Mouse (Mus musculus) ZHBTc4 (cell line): ENCODE measurements at regions not wholly inside any gene's neighbourhood (a gene's known extent, or its start where the extent isn't known, plus 50 kb on each side); places are given as distances from the start of the nearest gene placed in this dataset.
A peak's percentile ranks its signal among the peaks of the same experiment; 100 is the strongest.

Experiments used
- DNase-seq: peaks from one replicate; pipeline ENCODE4 v3.0.0-alpha.2; 2011; ENCODE audit warnings: low read depth, low spot score

DNA sequence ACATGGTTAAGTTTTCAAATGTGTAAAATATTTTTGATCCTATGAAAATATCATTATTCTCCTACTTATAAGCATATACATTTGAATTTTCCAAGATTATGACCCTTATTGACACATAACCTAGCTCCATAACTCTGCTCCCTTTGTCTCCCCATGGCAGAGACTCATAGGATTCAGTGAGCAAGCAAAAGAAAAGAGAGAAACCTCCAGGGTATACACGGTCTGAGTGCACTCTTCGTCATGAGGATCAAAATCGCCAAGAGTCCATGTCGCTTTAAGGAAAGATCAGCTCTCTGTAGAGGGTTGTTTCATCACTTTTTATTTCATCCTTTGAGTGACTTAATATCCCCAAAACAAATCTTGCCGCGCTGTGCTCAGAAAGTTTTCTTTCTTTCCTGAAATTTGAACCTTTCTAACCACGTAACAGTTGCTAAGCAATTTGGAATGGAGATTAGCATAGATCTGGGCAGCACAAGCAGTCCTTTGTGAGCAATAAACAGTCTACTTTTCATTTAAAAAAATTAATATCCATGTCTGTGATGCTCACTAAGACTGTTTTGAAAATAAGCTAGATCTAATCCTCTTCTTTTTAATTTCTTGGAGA lies 1158.0 kb downstream of the A830018L16Rik start:
- no peak for DNase-seq

- DNase-seq: peak; percentile 26
These were observed 1158.9 kb downstream of the A830018L16Rik start for GRCm38 (mm10) chr1:12572770-12573169.

- DNase-seq: peak; percentile 52
These were observed 1160.4 kb downstream of the A830018L16Rik start for GRCm38 (mm10) chr1:12574274-12574673.

GRCm38 (mm10) chr1:12577027-12577703 lies 1163.3 kb downstream of the A830018L16Rik start:
- DNase-seq: no peak

DNA sequence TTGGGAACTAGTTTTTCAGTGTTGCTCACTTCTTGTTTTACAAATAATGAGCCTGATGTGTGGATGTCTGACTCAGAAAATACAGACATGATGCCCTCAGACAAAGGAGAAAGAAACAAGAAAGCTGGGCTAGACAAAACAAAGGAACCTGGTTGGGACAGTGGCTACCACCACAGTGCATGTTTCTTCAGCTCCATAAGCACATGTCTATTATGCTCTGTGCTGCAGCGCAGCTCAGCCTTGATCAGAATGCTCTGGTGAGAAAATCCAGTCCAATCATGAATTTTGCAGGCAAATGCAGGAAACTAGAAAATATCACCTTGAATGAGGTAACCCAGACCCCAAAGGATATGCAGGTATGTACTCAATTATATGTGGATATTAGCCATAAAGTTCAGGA lies 1164.1 kb downstream of the A830018L16Rik start:
- no peak for DNase-seq

DNA sequence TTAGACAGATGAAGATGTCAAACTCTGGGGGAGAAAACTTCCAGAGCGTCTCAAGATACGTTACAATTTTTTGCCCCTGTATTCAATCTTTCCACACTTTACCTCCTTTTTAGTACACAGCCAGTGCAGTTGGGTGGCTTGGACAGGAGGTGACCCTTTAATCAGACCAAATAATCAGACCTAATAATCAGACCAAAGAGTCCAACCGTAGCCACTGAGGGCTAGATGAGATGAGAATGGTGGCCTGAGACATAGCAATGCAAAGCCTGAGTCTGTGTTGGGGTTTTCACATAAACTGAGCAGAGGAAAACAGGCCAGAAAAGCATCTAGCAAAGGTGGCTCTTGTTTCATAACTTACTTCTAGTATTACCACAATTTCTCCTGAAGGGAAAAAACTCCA lies 1169.1 kb downstream of the A830018L16Rik start:
- DNase-seq: no peak

DNA sequence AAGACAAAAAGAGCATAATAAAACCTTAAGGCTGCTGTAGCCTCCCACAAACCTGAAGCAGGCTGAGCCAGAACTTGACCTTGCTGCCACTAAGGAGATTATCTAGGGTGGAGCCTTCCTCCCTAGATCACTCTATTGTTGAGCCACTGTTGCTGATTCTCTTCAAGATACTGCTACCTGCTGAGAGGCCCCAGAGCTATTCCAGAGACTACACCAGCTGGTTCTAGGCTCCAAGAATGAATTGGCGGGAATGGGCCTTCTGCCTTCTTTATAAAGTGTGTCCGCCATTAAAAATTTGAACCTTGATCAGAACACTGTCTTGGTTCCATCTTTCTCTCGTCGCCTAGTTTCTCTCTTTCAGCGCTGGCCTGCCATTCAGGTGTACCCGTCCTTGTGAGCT lies 1173.1 kb downstream of the A830018L16Rik start:
- peak; percentile 80 for DNase-seq

DNA sequence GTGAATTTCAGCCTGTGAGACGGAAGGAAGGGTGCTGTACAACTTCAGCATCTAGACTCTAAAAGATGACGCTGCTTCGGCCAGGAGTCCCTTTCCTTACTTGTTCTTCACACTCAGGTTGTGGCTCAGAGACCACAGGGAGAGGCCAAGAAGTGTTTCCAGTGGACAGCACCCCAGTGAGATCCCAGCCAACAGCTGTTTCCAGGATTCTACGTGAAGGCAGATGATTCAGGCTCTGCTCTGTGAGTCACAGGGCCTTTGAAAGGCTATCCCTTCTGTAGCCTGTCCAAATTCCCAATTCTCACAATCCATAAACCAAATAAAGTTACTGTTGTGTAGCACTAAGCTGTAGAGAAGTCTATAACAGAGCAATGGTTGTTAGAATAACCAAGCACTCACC lies 1198.2 kb downstream of the A830018L16Rik start:
- no peak for DNase-seq

GRCm38 (mm10) chr1:12615303-12615702 lies 1201.4 kb downstream of the A830018L16Rik start:
- no peak for DNase-seq

DNA sequence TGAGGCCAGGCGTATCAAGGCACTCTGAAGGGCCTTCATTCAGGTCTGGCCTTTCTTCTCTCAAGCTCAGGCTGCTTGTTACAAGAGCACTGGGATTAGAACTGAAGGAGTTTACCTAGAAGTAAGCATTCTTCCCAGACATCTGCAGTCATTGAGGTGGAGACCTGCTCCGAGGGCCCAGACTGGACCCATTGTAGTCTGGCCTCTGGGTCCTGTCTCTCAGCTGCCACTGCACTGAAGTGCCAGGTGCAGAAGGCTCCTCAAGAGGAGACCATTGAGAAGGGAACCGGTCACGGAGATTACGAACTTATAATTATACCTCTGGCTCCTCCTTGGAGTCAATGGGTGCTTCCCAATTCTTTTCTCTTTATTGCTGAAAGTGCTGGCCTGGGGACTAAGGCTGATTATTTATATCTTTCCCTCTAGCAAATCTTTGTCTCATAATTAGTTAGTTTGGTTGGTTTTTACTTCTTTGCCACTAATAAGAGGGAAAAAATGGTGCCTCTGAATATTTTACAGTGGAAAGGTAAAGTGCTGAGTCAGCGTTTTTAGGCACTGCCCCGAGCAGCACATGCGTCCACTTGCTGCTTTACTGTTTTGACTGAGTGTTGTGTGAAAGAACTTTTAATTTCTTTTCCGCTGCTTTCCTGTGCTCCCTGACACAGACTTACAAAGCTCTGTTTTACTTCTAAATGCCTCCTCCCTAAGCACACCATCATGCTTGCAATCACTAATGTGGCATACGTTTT lies 1202.0 kb downstream of the A830018L16Rik start:
- no peak for DNase-seq

DNA sequence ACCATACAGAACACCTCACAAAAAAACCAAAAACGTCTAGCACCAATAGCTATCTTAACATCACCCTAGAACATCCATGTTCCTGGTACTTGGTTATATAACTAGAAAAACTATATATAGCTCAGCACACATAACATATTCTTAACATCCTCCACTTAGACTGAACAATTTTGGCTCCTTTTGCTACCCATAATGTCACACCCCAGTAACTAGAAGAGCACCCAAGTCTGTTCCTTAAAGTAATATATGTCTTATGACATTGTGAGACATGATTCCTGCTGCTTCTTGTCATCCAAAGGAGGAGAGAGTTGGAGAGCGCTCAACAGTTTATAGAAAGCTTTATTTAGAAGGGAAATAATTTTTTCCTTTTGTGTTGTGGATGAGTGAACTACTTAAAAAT lies 1206.1 kb downstream of the A830018L16Rik start:
- no peak for DNase-seq

- DNase-seq: no peak
These were observed 1206.9 kb downstream of the A830018L16Rik start for GRCm38 (mm10) chr1:12620825-12621224.

DNA sequence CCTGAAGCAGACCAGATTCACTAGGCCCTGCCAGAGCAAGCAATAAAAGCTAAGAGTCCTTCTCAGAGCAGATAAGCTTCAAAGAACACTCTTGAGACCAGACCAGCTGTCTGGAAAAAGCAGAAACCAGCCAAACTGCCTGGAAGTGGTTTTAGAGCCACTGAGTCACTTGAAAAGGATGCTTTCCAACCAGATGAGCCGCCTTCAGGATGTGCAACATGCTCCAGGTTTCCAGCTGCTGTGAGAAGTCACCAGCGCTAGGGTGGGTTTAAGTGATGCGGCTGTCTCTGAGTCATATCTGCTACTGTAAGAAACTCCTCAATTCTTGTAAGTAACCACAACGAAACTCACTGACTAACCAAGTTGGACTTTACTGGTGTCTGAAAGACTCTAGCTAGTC lies 1209.3 kb downstream of the A830018L16Rik start:
- no peak for DNase-seq

GRCm38 (mm10) chr1:12633049-12633448 lies 1219.1 kb downstream of the A830018L16Rik start:
- no peak for DNase-seq

DNA sequence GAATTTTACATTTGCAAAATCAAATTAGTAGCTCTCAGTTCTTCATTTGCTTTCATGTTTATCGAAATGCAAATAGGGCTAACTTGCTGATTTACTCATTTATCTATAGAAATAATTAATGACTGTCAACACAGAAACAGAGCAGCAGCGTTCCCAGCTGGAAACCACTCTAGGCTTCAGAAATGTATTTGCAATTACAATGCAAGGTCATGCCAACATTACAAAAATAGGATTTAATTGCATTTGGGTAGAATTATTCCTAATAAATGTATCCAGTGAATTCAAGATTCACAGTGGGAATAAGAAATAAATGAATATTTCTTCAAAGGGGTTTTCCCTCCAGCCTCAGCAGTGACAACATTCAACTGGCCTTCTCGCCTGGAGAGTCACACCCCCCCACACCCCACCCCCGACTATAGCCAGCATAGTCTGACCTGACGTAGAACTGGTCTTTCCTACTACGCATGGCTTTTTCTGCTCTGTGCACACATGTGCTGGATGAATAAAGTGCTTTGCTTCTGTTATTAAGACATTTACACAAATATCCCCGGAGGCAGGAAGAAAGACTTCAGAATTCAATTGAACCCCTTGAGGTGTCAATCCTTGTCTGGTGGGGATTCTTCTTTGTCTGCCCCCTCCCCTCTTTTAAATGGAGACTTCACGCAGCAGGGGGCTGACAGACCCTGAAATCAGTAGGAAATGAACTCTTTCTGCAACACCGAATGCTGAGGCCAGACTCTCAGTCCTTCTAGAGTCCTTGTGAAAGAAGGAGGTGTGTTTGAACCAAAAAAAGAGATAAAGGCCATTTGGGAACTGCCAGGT lies 1222.6 kb downstream of the A830018L16Rik start:
- peak; percentile 26 for DNase-seq

GRCm38 (mm10) chr1:12640983-12641382 lies 1227.1 kb downstream of the A830018L16Rik start:
- DNase-seq: no peak
